Mouse (Mus musculus): ENCODE data around the gene Aqp3. TPM values are rescaled to one million over a fixed set of nuclear protein-coding genes. Genes with fewer than 3 reads are reported as not detected.
"Not testable (repeated sequence)": the region's sequence is repeated elsewhere in the genome, so short reads cannot be mapped to it uniquely, and the experiment has no call there.

The Aqp3 gene
- polyA plus RNA-seq, 1 experiment from 2014 or later, result 1.0 TPM

DNA sequence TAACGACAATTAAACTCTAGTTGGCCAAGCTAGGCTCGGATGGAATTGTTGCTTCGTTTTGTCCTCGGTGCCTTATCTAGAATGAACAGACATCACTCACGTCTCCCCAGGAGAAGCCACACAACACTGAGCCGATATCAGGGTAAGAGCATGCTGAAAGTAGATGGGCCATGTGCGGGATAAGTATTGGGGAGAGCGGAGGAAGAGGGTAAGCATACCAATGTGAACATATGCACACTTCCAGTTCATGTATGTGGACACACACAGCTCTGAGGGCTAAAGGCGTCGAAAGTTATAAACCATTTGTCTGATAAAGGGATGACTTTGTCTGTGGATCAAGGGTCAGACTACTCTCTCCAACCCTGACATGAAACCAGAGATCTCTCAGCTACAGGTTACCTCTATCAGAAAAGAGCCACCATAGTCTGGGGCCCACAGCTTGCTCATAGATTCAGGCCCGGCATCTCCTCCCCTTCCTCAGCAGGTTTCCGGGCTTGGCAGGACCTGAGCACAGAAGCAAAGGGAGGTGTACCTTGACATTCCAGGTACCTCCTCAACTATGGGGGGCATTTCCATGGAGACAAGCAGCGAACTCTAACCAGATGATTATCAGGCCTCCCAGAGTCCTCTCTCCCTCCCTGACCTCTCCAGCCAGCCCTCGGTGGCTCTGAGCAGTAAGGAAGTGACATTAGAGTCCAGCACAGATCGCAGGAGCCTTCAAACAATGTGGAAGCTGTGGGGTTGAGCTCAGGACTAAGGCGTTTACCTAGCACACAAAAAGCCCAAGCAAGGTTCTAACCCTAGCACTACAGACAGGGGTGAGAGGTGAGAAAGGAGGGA lies 10.3 kb downstream of the Aqp3 start:
- H3K9me3 ChIP-seq (replicated peaks; ENCODE audit: control insufficient read depth, low read length), result no peaks in the 10 kb centered on the region
- no peaks in the 10 kb centered on the region; the same call in 1 of the 2 replicates for H3K27me3 ChIP-seq (ENCODE audit: control insufficient read depth, insufficient read depth, low read length)
- no peak overlapping the region for H3K27ac ChIP-seq (replicated peaks; ENCODE audit: low read depth, low read length)
- H3K4me2 ChIP-seq (ENCODE audit: low read depth, low read length), result no peak overlapping the region
- H3K9ac ChIP-seq (replicated peaks; ENCODE audit: low read length), result no peak overlapping the region
- H3K4me1 ChIP-seq (ENCODE audit: control insufficient read depth, insufficient read depth, low read length), result no peaks in the 10 kb centered on the region
- no peak overlapping the region for H3K4me3 ChIP-seq (ENCODE audit: low read depth, low read length)
- DNase-seq (ENCODE audit: low spot score) (no peak), ATAC-seq (replicated peaks; ENCODE audit: insufficient number of reproducible peaks, low FRiP score, low TSS enrichment, low read depth) (no peak)
- WGBS, result 87% methylated on average over 16 of the region's 16 CpGs
- H3K36me3 ChIP-seq (replicated peaks; ENCODE audit: control insufficient read depth, insufficient read depth, low read depth, low read length), result no peaks in the 10 kb centered on the region

DNA sequence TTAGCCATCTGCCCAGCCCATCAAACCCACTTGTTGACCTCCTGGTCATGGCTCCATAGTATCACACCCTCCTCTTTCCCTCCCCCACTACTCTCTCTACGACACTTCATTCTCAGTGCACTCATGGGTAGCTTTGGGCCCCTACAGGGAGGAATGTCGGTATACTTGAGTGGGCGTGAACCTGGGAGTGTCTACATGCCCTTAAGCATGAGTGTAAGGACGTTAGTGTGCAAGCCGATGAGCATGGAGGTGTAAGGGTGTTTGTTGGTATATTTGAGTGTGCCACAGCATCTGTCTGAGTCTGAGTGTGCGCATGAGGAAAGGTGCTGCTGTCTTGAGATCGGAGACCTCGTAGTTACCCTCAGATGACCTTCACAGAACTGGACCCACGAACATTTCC lies 11.0 kb downstream of the Aqp3 start:
- 82% methylated on average over 9 of the region's 9 CpGs for WGBS
- Histone ChIP-seq H3K9ac (replicated peaks; ENCODE audit: low read length) (no peak overlapping the region), H3K4me3 (ENCODE audit: low read depth, low read length) (no peak overlapping the region), H3K4me2 (ENCODE audit: low read depth, low read length) (no peak overlapping the region), H3K27ac (replicated peaks; ENCODE audit: low read depth, low read length) (no peak overlapping the region), H3K36me3 (replicated peaks; ENCODE audit: control insufficient read depth, insufficient read depth, low read depth, low read length) (no peaks in the 10 kb centered on the region), H3K9me3 (replicated peaks; ENCODE audit: control insufficient read depth, low read length) (no peaks in the 10 kb centered on the region), H3K27me3 (ENCODE audit: control insufficient read depth, insufficient read depth, low read length) (no peaks in the 10 kb centered on the region; the same call in 1 of the 2 replicates), H3K4me1 (ENCODE audit: control insufficient read depth, insufficient read depth, low read length) (no peaks in the 10 kb centered on the region)
- ATAC-seq (replicated peaks; ENCODE audit: insufficient number of reproducible peaks, low FRiP score, low TSS enrichment, low read depth) (no peak), DNase-seq (ENCODE audit: low spot score) (no peak)

DNA sequence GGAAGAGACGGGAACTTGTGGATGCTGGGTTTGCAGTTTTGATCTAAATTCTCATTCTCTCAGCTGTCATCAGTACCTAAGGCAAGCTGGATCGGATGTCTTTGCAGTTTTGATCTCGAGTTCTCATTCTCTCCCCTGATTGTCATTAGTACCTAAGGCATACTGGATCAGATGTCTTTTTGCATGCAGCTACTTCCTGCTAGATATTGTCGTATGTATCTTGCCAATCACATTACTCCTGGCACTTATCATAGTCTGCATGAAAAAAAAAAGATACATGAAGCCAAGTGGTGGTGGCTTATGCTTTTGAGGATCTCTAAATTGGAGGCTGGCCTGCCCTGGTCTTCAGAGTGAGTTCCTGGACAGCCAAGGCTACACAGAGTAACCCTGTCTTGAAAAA lies 13.2 kb downstream of the Aqp3 start:
- H3K27ac ChIP-seq (replicated peaks; ENCODE audit: low read depth, low read length), result no peak overlapping the region
- H3K36me3 ChIP-seq (replicated peaks; ENCODE audit: control insufficient read depth, insufficient read depth, low read depth, low read length), result no peaks in the 10 kb centered on the region
- H3K4me3 ChIP-seq (ENCODE audit: low read depth, low read length), result no peak overlapping the region
- H3K4me1 ChIP-seq (ENCODE audit: control insufficient read depth, insufficient read depth, low read length), result no peaks in the 10 kb centered on the region
- no peaks in the 10 kb centered on the region; the same call in 1 of the 2 replicates for H3K27me3 ChIP-seq (ENCODE audit: control insufficient read depth, insufficient read depth, low read length)
- H3K9me3 ChIP-seq (replicated peaks; ENCODE audit: control insufficient read depth, low read length), result no peaks in the 10 kb centered on the region
- no peak for DNase-seq (ENCODE audit: low spot score)
- no peak overlapping the region for H3K9ac ChIP-seq (replicated peaks; ENCODE audit: low read length)
- no peak for ATAC-seq (replicated peaks; ENCODE audit: insufficient number of reproducible peaks, low FRiP score, low TSS enrichment, low read depth)
- H3K4me2 ChIP-seq (ENCODE audit: low read depth, low read length), result no peak overlapping the region
- WGBS, result 80% methylated on average over 4 of the region's 4 CpGs

DNA sequence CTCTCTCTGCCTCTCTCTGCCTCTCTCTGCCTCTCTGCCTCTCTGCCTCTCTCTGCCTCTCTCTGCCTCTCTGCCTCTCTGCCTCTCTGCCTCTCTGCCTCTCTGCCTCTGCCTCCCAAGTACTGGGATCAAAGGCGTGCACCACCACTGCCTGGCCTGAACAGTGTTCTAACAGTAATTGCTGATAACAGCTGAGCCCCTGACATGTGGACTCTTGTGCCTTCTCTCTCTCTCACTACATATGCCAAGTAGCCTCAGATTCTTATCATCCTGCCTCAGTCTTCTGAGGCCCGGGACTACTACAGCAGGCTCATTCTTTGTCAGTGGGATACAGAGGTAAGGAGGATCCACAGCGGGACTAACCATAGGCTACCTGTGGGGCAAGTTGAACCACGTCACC lies 15.2 kb downstream of the Aqp3 start:
- not testable (repeated sequence) for H3K27ac ChIP-seq (replicated peaks; ENCODE audit: low read depth, low read length); H3K27me3 ChIP-seq (ENCODE audit: control insufficient read depth, insufficient read depth, low read length); ATAC-seq (replicated peaks; ENCODE audit: insufficient number of reproducible peaks, low FRiP score, low TSS enrichment, low read depth); H3K9me3 ChIP-seq (replicated peaks; ENCODE audit: control insufficient read depth, low read length); DNase-seq (ENCODE audit: low spot score); H3K36me3 ChIP-seq (replicated peaks; ENCODE audit: control insufficient read depth, insufficient read depth, low read depth, low read length); H3K4me3 ChIP-seq (ENCODE audit: low read depth, low read length); H3K4me1 ChIP-seq (ENCODE audit: control insufficient read depth, insufficient read depth, low read length); H3K9ac ChIP-seq (replicated peaks; ENCODE audit: low read length); H3K4me2 ChIP-seq (ENCODE audit: low read depth, low read length)
- WGBS, result 69% methylated on average over 4 of the region's 4 CpGs

DNA sequence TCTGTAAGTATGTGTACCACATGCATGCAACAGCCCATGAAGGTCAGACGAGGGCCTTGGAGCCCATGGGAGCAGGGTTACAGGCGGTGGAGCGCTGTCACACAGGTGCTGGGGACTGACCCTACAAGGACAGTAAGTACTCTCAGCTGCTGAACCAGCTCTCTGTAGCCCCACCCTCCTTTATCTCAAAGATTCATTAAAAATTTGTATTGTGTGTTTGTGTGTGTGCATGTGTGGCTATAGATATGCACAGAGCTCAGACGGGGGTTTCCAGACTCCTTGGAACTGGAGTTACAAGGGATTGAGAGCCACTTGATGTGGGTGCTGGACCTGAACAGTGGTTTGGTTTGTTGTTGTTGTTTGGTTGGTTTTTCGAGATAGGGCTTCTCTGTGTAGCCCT lies 16.2 kb downstream of the Aqp3 start:
- H3K27ac ChIP-seq (replicated peaks; ENCODE audit: low read depth, low read length), result no peak overlapping the region
- ATAC-seq (replicated peaks; ENCODE audit: insufficient number of reproducible peaks, low FRiP score, low TSS enrichment, low read depth) (no peak), DNase-seq (ENCODE audit: low spot score) (no peak)
- H3K4me1 ChIP-seq (ENCODE audit: control insufficient read depth, insufficient read depth, low read length), result no peaks in the 10 kb centered on the region
- no peak overlapping the region for H3K4me2 ChIP-seq (ENCODE audit: low read depth, low read length)
- H3K9ac ChIP-seq (replicated peaks; ENCODE audit: low read length), result no peak overlapping the region
- no peak overlapping the region for H3K4me3 ChIP-seq (ENCODE audit: low read depth, low read length)
- no peaks in the 10 kb centered on the region for H3K9me3 ChIP-seq (replicated peaks; ENCODE audit: control insufficient read depth, low read length)
- H3K36me3 ChIP-seq (replicated peaks; ENCODE audit: control insufficient read depth, insufficient read depth, low read depth, low read length), result no peaks in the 10 kb centered on the region
- WGBS, result 82% methylated on average over 5 of the region's 5 CpGs
- H3K27me3 ChIP-seq (ENCODE audit: control insufficient read depth, insufficient read depth, low read length), result no peaks in the 10 kb centered on the region; the same call in 1 of the 2 replicates

DNA sequence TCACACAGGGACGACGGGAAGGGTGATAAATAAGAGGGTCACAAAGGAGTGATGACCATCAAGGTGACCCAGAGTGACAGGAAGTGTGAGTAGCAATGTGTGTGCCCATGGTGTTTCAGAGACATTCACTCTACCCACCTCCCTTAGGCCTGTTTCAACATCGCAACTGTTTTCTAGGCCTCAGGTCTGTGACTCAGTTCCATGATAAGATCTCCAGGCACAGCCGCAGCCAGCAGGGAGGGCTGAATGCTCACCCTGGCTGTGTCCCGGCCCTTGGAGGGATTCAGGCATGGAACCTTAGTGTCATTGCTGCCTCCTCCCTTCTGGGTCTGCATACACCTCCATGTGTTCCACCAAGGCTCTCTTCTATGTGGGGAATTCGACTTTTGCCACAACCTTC lies 19.3 kb downstream of the Aqp3 start:
- no peaks in the 10 kb centered on the region for H3K36me3 ChIP-seq (replicated peaks; ENCODE audit: control insufficient read depth, insufficient read depth, low read depth, low read length)
- H3K27me3 ChIP-seq (ENCODE audit: control insufficient read depth, insufficient read depth, low read length), result no peaks in the 10 kb centered on the region; the same call in 1 of the 2 replicates
- no peak overlapping the region for H3K4me2 ChIP-seq (ENCODE audit: low read depth, low read length)
- H3K9ac ChIP-seq (replicated peaks; ENCODE audit: low read length), result no peak overlapping the region
- H3K9me3 ChIP-seq (replicated peaks; ENCODE audit: control insufficient read depth, low read length), result no peaks in the 10 kb centered on the region
- ATAC-seq (replicated peaks; ENCODE audit: insufficient number of reproducible peaks, low FRiP score, low TSS enrichment, low read depth), result no peak
- 75% methylated on average over 6 of the region's 6 CpGs for WGBS
- no peak for DNase-seq (ENCODE audit: low spot score)
- H3K27ac ChIP-seq (replicated peaks; ENCODE audit: low read depth, low read length), result no peak overlapping the region
- no peaks in the 10 kb centered on the region for H3K4me1 ChIP-seq (ENCODE audit: control insufficient read depth, insufficient read depth, low read length)
- H3K4me3 ChIP-seq (ENCODE audit: low read depth, low read length), result no peak overlapping the region

DNA sequence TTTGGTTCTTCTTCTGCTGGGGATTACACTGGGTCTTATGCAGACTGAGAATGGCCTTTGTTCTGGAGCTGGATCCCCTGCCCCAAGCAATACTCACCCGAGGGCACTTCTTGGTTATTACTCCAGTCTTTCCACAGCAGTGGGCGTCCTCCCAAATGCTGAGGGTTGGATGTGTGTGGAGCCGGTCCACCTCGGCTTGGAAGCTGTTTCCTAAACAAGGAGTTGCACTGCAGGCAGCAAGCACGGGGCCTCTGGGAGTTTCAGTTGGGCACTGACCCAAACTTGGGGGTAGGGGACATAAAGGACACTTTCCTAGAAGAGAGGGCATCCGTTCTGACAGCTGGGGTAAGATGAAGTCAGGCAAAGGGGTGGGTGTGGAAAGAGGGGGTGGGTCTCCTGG lies 23.5 kb downstream of the Aqp3 start:
- Histone ChIP-seq H3K4me1 (ENCODE audit: control insufficient read depth, insufficient read depth, low read length) (no peaks in the 10 kb centered on the region), H3K4me2 (ENCODE audit: low read depth, low read length) (no peak overlapping the region), H3K4me3 (ENCODE audit: low read depth, low read length) (no peak overlapping the region), H3K27ac (replicated peaks; ENCODE audit: low read depth, low read length) (no peak overlapping the region), H3K9ac (replicated peaks; ENCODE audit: low read length) (no peak overlapping the region), H3K36me3 (replicated peaks; ENCODE audit: control insufficient read depth, insufficient read depth, low read depth, low read length) (no peaks in the 10 kb centered on the region), H3K9me3 (replicated peaks; ENCODE audit: control insufficient read depth, low read length) (no peaks in the 10 kb centered on the region), H3K27me3 (ENCODE audit: control insufficient read depth, insufficient read depth, low read length) (no peaks in the 10 kb centered on the region)
- ATAC-seq (replicated peaks; ENCODE audit: insufficient number of reproducible peaks, low FRiP score, low TSS enrichment, low read depth) (no peak), DNase-seq (ENCODE audit: low spot score) (no peak)
- 75% methylated on average over 6 of the region's 6 CpGs for WGBS

DNA sequence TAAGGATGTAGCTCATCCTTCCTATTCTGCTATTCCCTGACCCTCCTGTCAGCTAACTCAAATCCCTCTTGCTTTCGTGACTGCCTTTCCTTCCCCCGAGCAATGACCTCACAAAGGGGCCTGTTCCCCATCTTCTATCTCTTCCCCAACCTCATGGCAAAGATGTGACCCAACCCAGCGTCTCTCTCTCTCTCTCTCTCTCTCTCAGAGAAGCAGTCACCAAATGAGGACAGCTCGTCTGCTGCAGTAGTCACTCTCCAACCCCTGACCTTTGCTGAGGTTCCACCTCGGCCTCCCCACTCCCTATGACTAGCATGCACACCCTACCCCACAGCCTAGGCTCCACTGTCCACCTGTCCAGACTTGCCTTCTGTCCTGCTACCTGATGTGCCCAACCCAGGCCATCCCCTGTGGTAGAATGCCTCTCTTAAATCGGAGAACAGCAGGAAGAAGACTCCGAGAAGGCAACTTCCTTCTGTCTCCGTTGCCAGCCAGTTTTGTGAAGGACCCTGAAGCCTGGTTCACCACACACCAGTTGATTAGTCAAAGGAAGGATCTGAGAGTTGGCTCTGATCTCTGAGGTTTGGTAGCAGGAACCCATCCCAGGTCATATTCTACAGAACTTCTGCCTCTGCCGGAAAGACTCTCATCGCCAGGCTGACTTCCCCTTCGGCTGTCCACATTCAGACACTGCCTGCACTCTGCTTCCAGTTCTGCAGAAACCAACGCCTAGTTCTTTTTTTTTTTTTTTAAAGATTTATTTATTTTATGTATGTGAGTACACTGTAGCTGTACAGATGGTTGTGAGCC lies 24.8 kb downstream of the Aqp3 start:
- Histone ChIP-seq H3K4me2 (ENCODE audit: low read depth, low read length) (no peak overlapping the region), H3K27me3 (ENCODE audit: control insufficient read depth, insufficient read depth, low read length) (no peaks in the 10 kb centered on the region), H3K36me3 (replicated peaks; ENCODE audit: control insufficient read depth, insufficient read depth, low read depth, low read length) (no peaks in the 10 kb centered on the region), H3K4me1 (ENCODE audit: control insufficient read depth, insufficient read depth, low read length) (no peaks in the 10 kb centered on the region), H3K9me3 (replicated peaks; ENCODE audit: control insufficient read depth, low read length) (no peaks in the 10 kb centered on the region), H3K4me3 (ENCODE audit: low read depth, low read length) (no peak overlapping the region), H3K27ac (replicated peaks; ENCODE audit: low read depth, low read length) (no peak overlapping the region), H3K9ac (replicated peaks; ENCODE audit: low read length) (no peak overlapping the region)
- DNase-seq (ENCODE audit: low spot score) (no peak), ATAC-seq (replicated peaks; ENCODE audit: insufficient number of reproducible peaks, low FRiP score, low TSS enrichment, low read depth) (no peak)
- 81% methylated on average over 12 of the region's 12 CpGs for WGBS

Measured in embryonic facial prominence, embryonic 11.5 days (tissue).